Mouse (Mus musculus) megakaryocyte, embryonic 14.5 days (primary cell): ENCODE measurements around the gene Dab2ip.

Experiments used
- FLI1 ChIP-seq: IDR thresholded peaks from 2 replicates; pipeline ENCODE4 v1.6.1; 2012; ENCODE audit warnings: low read length, inconsistent platforms, mixed read lengths
- GATA1 ChIP-seq: IDR thresholded peaks from 3 replicates; pipeline ENCODE4 v1.6.1; 2012; ENCODE audit warnings: mixed read lengths, low read length, inconsistent platforms, borderline replicate concordance

GRCm38 (mm10) chr2:35703241-35703640 lies 145.2 kb downstream of the Dab2ip start:
- TF ChIP-seq GATA1 (no peak), FLI1 (no peak)
